Mouse (Mus musculus): Measurements from ENCODE around the gene 4930452B06Rik. TPM values are rescaled to one million over a fixed set of nuclear protein-coding genes. Genes with fewer than 3 reads are reported as not detected.
"Not testable (repeated sequence)": the region's sequence is repeated elsewhere in the genome, so short reads cannot be mapped to it uniquely, and the experiment has no call there.

4930452B06Rik gene
- polyA plus RNA-seq, 2 experiments, result 0.54 to 1.8 TPM

DNA sequence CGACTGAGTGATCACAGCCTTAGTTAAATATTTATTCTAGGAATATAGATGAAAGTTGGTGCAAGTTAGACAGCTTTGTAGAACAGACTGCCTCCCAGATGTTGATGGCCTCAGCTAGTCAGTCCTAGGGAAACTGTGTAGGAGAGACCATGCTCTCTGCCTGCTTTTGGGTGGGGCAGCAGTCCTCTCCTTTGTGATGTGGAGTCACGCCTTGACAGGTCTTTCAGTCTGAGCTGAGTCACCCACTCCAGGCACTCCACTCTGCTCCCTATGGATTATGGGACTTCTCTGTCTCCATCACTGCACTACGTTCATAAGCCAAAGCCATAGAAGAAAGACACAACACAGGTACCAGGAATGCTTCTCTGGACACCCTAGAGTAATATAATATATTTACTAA, 55.9 kb downstream of the 4930452B06Rik start:
- no peak overlapping the region for H3K9ac ChIP-seq (replicated peaks)
- no peak overlapping the region for H3K4me3 ChIP-seq (ENCODE audit: insufficient read depth in 1 of 2, low read depth in 2 of 2, low read length in 2 of 2)
- no peaks in the 10 kb centered on the region for H3K9me3 ChIP-seq (ENCODE audit: control insufficient read depth, low read length)
- ATAC-seq (ENCODE audit: insufficient read depth) (no peak), DNase-seq (ENCODE audit: low read depth in 3 of 3, low spot score in 3 of 3) (no peak)
- no peak overlapping the region for H3K4me2 ChIP-seq (ENCODE audit: low read depth)
- H3K36me3 ChIP-seq (replicated peaks; ENCODE audit: control insufficient read depth, insufficient read depth, low read depth), result no peaks in the 10 kb centered on the region
- no peaks in the 10 kb centered on the region for H3K27me3 ChIP-seq (ENCODE audit: control insufficient read depth, insufficient read depth, low read length)
- peaks cover 0 to 3% of the 10 kb centered on the region in 2 experiments; a peak in 1 of 4 replicates for H3K4me1 ChIP-seq (replicated peaks; ENCODE audit: control insufficient read depth in 2 of 2, insufficient read depth in 2 of 2, low read length in 1 of 2)
- 44% methylated on average over 3 of the region's 3 CpGs for WGBS (ENCODE audit: insufficient replicate concordance)
- TF ChIP-seq CTCF (IDR thresholded peaks at IDR 0.05; ENCODE audit: low read depth) (no peak), EP300 (IDR thresholded peaks at IDR 0.05; ENCODE audit: low read depth) (no peak)
- no peak overlapping the region for H3K27ac ChIP-seq

DNA sequence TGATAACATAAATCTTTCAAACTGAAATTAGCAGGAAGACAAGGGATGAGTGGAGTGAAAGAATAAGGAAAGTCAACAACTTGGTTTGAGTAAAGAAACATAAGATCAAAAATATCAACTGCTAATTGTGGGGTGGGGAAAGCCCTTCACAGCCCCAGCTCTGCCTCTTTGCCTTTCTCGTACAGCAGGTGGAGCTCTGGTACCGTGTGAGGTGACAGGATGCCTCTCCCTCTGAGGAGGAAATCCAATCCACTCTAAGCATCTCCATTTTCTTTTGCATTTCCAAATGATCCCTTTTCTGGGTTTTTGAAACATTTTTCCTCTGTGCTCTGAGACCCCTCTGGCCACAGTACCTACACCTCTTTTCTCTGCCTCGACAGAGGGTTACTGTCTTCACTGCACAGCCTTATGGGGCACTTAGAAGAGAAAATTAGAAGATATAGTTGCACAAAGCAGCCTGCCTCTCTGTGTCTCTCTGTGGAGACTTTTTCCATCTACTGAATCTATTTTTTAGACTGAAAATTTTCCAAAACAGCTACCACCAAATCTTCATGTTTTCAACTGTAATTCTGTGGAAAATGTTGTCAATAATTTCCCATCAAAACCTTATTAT, 57.4 kb downstream of the 4930452B06Rik start:
- DNase-seq (ENCODE audit: low read depth in 3 of 3, low spot score in 3 of 3) (no peak), ATAC-seq (ENCODE audit: insufficient read depth) (no peak)
- H3K36me3 ChIP-seq (replicated peaks; ENCODE audit: control insufficient read depth, insufficient read depth, low read depth), result no peaks in the 10 kb centered on the region
- H3K9ac ChIP-seq (replicated peaks), result no peak overlapping the region
- H3K9me3 ChIP-seq (ENCODE audit: control insufficient read depth, low read length), result no peaks in the 10 kb centered on the region
- TF ChIP-seq EP300 (IDR thresholded peaks at IDR 0.05; ENCODE audit: low read depth) (no peak), CTCF (IDR thresholded peaks at IDR 0.05; ENCODE audit: low read depth) (peak; percentile 70)
- no peak overlapping the region for H3K4me3 ChIP-seq (ENCODE audit: insufficient read depth in 1 of 2, low read depth in 2 of 2, low read length in 2 of 2)
- 6% methylated on average over 3 of the region's 3 CpGs for WGBS (ENCODE audit: insufficient replicate concordance)
- H3K27ac ChIP-seq, result no peak overlapping the region
- H3K4me2 ChIP-seq (ENCODE audit: low read depth), result no peak overlapping the region
- H3K27me3 ChIP-seq (ENCODE audit: control insufficient read depth, insufficient read depth, low read length), result no peaks in the 10 kb centered on the region
- peaks cover 0 to 3% of the 10 kb centered on the region in 2 experiments; a peak in 1 of 4 replicates for H3K4me1 ChIP-seq (replicated peaks; ENCODE audit: control insufficient read depth in 2 of 2, insufficient read depth in 2 of 2, low read length in 1 of 2)

DNA sequence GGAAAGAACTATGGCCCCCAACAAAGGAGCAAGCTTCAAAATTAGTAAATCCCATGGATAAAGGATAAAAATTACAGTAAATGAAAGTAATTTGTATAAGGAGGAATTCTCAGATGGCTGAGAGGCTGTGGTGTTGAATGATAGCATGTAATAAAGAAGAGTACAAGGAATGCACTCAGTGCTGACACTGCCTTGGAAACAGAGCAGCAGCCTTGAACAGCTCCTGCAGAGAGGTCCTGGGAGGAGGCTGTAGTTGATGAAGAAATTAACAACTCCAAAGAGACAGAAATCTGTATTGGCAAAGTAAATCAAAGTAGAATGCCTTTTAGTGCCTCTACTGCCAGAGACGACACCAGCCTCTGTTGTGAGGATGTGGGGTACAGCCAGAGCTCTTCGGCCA, 61.1 kb downstream of the 4930452B06Rik start:
- DNase-seq (ENCODE audit: low read depth in 3 of 3, low spot score in 3 of 3) (no peak), ATAC-seq (ENCODE audit: insufficient read depth) (no peak)
- Histone ChIP-seq H3K9ac (replicated peaks) (no peak overlapping the region), H3K4me1 (replicated peaks; ENCODE audit: control insufficient read depth in 2 of 2, insufficient read depth in 2 of 2, low read length in 1 of 2) (no peaks in the 10 kb centered on the region), H3K36me3 (replicated peaks; ENCODE audit: control insufficient read depth, insufficient read depth, low read depth) (no peaks in the 10 kb centered on the region), H3K27ac (no peak overlapping the region), H3K4me2 (ENCODE audit: low read depth) (no peak overlapping the region), H3K4me3 (ENCODE audit: insufficient read depth in 1 of 2, low read depth in 2 of 2, low read length in 2 of 2) (no peak overlapping the region), H3K9me3 (ENCODE audit: control insufficient read depth, low read length) (no peaks in the 10 kb centered on the region), H3K27me3 (ENCODE audit: control insufficient read depth, insufficient read depth, low read length) (no peaks in the 10 kb centered on the region)
- no peak for TF ChIP-seq EP300 (IDR thresholded peaks at IDR 0.05; ENCODE audit: low read depth)
- no peak for TF ChIP-seq CTCF (IDR thresholded peaks at IDR 0.05; ENCODE audit: low read depth)
- whole genome bisulfite sequencing (ENCODE audit: insufficient replicate concordance), result 55% methylated on average over 2 of the region's 2 CpGs

DNA sequence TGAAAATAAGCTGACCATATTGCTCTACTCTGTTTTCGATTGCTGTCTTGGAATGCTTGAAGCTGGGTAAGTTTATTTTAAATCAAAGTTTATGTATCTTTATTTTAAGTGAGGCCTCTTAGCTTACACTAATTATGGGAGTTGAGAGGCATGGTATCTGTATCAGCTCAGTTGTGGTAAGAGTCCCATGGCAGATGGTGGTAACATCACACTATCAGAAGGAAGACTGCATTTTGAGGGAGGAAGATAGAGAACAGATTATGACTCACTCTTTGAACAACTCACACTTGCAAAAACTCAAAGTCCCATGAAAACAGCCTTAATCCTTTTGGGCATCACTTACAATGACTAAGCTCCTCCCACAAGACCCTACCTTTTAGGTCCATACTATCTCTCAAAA, 81.0 kb downstream of the 4930452B06Rik start:
- ATAC-seq (ENCODE audit: insufficient read depth) (no peak), DNase-seq (ENCODE audit: low read depth in 3 of 3, low spot score in 3 of 3) (no peak)
- Histone ChIP-seq H3K4me2 (ENCODE audit: low read depth) (no peak overlapping the region), H3K36me3 (replicated peaks; ENCODE audit: control insufficient read depth, insufficient read depth, low read depth) (no peaks in the 10 kb centered on the region), H3K9ac (replicated peaks) (no peak overlapping the region), H3K27me3 (ENCODE audit: control insufficient read depth, insufficient read depth, low read length) (no peaks in the 10 kb centered on the region), H3K4me3 (ENCODE audit: insufficient read depth in 1 of 2, low read depth in 2 of 2, low read length in 2 of 2) (no peak overlapping the region), H3K4me1 (replicated peaks; ENCODE audit: control insufficient read depth in 2 of 2, insufficient read depth in 2 of 2, low read length in 1 of 2) (no peaks in the 10 kb centered on the region), H3K9me3 (ENCODE audit: control insufficient read depth, low read length) (no peaks in the 10 kb centered on the region), H3K27ac (no peak overlapping the region)
- WGBS (ENCODE audit: insufficient replicate concordance), result 56% methylated on average over 1 of the region's 1 CpGs
- TF ChIP-seq CTCF (IDR thresholded peaks at IDR 0.05; ENCODE audit: low read depth) (no peak), EP300 (IDR thresholded peaks at IDR 0.05; ENCODE audit: low read depth) (no peak)

DNA sequence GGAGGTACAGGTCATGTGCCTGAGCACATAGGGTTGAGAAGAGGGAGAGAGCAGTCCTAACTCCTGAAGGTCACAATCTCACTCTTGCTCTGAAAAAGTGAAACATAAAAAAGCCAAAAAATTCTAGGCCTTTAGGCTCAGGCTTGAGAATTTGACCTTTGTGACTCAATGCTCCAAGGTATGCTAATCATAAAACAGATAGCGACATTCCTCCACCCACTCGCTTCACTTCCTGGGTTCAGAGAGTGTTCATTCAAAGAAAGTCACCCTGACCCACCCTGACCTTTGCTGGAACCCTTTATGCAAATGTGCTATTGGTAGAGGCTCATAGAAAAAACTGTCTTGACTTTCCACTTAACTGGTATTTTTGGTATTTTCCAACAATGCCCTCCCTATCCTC, 115.0 kb downstream of the 4930452B06Rik start:
- H3K9me3 ChIP-seq (ENCODE audit: control insufficient read depth, low read length); ATAC-seq (ENCODE audit: insufficient read depth); H3K36me3 ChIP-seq (replicated peaks; ENCODE audit: control insufficient read depth, insufficient read depth, low read depth); DNase-seq (ENCODE audit: low read depth in 3 of 3, low spot score in 3 of 3); H3K4me1 ChIP-seq (replicated peaks; ENCODE audit: control insufficient read depth in 2 of 2, insufficient read depth in 2 of 2, low read length in 1 of 2); H3K9ac ChIP-seq (replicated peaks); H3K4me2 ChIP-seq (ENCODE audit: low read depth); H3K27me3 ChIP-seq (ENCODE audit: control insufficient read depth, insufficient read depth, low read length); H3K27ac ChIP-seq; H3K4me3 ChIP-seq (ENCODE audit: insufficient read depth in 1 of 2, low read depth in 2 of 2, low read length in 2 of 2): not testable (repeated sequence)
- WGBS (ENCODE audit: insufficient replicate concordance), result 58% methylated on average over 2 of the region's 2 CpGs
